Mouse (Mus musculus) lung, postnatal 0 days (tissue): Measurements from ENCODE around the gene Lcp1. TPM values are rescaled to one million over a fixed set of nuclear protein-coding genes. Genes with fewer than 3 reads are reported as not detected.

Source experiments
- ATAC-seq: fragments of 200-750 bp; cut with Nextera tagmentation; 2 replicates; pipeline ENCODE4 v1.8.0; 2017; ENCODE audit warnings: moderate library complexity
- DNase-seq: peaks from one replicate; pipeline ENCODE4 v3.0.0-alpha.2; 2016; ENCODE audit warnings: low spot score
- H3K27ac ChIP-seq: fragments of 300-500 bp; sonication (generic); 2 replicates; pipeline ENCODE4 v1.5.1; 2014; ENCODE audit warnings: antibody characterized with exemption, mild to moderate bottlenecking, low read length, mixed read lengths
- H3K27me3 ChIP-seq: fragments of 300-500 bp; sonication (generic); replicated peaks from 2 replicates; pipeline ENCODE4 v1.6.1; 2014; ENCODE audit warnings: low read length, mixed read lengths; ENCODE audit not compliant: insufficient read depth
- H3K36me3 ChIP-seq: fragments of 300-500 bp; sonication (generic); 2 replicates; pipeline ENCODE4 v1.6.1; 2014; ENCODE audit warnings: low read length, mixed read lengths; ENCODE audit not compliant: insufficient read depth
- H3K4me1 ChIP-seq: fragments of 300-500 bp; sonication (generic); 2 replicates; pipeline ENCODE4 v1.6.1; 2014; ENCODE audit warnings: antibody characterized with exemption, low read depth, low read length, mixed read lengths; ENCODE audit not compliant: insufficient read depth
- H3K4me2 ChIP-seq: fragments of 300-500 bp; sonication (generic); replicated peaks from 2 replicates; pipeline ENCODE4 v1.6.1; 2014; ENCODE audit warnings: low read depth, mild to moderate bottlenecking, low read length, moderate library complexity, mixed read lengths
- H3K4me3 ChIP-seq: fragments of 300-500 bp; sonication (generic); 2 replicates; pipeline ENCODE4 v1.5.1; 2014; ENCODE audit warnings: low read depth, low read length
- H3K9ac ChIP-seq: fragments of 300-500 bp; sonication (generic); replicated peaks from 2 replicates; pipeline ENCODE4 v1.6.1; 2014; ENCODE audit warnings: low read depth, mild to moderate bottlenecking
- H3K9me3 ChIP-seq: fragments of 300-500 bp; sonication (generic); 2 replicates; pipeline ENCODE4 v1.6.1; 2016; ENCODE audit warnings: low read length, mixed read lengths
- CTCF ChIP-seq: IDR thresholded peaks from 2 replicates; pipeline ENCODE4 v1.5.1; 2016; ENCODE audit warnings: antibody characterized with exemption, mild to moderate bottlenecking
- EP300 ChIP-seq: IDR thresholded peaks from 2 replicates; pipeline ENCODE4 v1.6.1; 2016; ENCODE audit warnings: antibody characterized with exemption, mild to moderate bottlenecking, control low read depth
- WGBS: fragments of 180-500 bp; shearing (Covaris S2); extraction: QIAGEN DNeasy Blood & Tissue Kit; methylation state at CpG from one replicate; pipeline ENCODE4 v1.1.7; 2014; 5-methylcytosine and 5-hydroxymethylcytosine counted together
- polyA plus RNA-seq: library from polyadenylated mRNA; unstranded; fragments of >200 nt; fragmentation: Nextera tagmentation; extraction: Ambion mirVana; gene quantifications from 2 replicates; pipeline ENCODE4 v1.2.1, GENCODE M21; 2015

Gene Lcp1
- polyA plus RNA-seq, 1 experiment from 2014 or later, result 73.7 TPM

DNA sequence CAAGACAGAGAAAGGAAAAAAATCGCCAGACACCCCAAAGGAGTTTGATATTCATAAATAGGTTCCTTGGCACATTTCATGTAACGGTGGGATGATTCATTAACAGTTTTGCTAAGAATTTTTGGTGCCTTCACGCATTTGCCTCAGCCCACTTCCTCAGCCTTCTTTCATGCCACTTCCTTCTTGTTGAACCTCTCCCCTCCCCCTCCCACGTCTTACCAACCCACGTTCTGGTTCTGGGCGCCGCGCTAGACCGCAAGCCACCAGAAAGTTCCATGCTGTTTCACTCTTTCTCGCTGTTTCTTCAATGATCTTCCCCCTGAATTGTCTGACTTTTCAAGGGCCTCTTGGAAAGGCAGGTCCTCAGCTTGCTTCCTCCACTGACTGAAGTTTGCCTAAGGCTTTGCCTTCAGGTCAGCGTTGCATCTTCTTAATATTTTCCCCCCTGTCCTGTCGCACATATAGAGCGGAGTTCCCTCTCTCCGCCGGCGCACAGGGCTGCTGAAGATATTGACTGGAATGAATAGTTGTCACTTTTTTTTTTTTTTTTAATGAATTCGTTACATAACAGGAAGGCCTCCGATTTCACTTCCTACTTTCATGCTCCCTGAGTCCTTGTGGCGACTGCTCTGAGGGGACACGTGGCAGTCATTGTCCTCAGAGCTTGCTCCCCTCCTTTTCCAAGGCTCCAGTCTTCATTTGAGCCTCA, 48.5 kb downstream of the Lcp1 start:
- H3K27ac ChIP-seq, result peak overlapping the region; percentile 78
- no peaks in the 10 kb centered on the region for H3K36me3 ChIP-seq
- peaks cover 6% of the 10 kb centered on the region; the same call in 1 of the 2 replicates for H3K4me1 ChIP-seq
- no peaks in the 10 kb centered on the region for H3K27me3 ChIP-seq
- DNase-seq (peak; percentile 64), ATAC-seq (peak; percentile 27; the same call in 1 of the 2 replicates)
- H3K9me3 ChIP-seq, result no peaks in the 10 kb centered on the region
- H3K4me2 ChIP-seq, result peak overlapping the region; percentile 43
- H3K4me3 ChIP-seq, result peak overlapping the region; percentile 16; the same call in 1 of the 2 replicates
- TF ChIP-seq CTCF (no peak), EP300 (no peak)
- 54% methylated on average over 20 of the region's 20 CpGs for WGBS
- H3K9ac ChIP-seq, result no peak overlapping the region

DNA sequence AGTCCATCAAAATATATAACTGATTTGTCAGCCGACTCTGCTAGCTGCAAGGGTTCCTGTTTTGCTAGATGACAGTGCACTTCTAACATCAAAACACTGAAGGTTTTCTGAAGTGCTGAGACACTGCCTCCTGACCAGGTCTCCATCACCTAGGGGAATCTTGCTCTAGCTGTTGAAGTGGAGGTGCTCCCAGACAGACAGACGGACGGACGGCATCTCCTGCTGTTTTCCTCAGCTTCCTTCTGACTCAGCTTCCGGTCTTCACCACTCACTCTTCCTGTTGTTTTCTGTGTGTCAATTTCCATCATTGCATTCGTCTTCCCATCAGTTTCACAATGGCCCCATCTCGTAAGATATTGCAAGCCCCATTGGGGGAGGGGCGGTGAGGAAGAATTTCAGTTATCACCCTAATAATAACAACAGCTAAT, 49.7 kb downstream of the Lcp1 start:
- H3K4me2 ChIP-seq, result no peak overlapping the region
- H3K27ac ChIP-seq, result no peak overlapping the region
- TF ChIP-seq EP300, result peak; percentile 52; the same call in 1 of the 2 replicates
- no peak for TF ChIP-seq CTCF
- DNase-seq (peak; percentile 38), ATAC-seq (no peak)
- 67% methylated on average over 8 of the region's 8 CpGs for WGBS
- H3K9me3 ChIP-seq, result no peaks in the 10 kb centered on the region
- no peak overlapping the region for H3K4me3 ChIP-seq
- peaks cover 6% of the 10 kb centered on the region; the same call in 1 of the 2 replicates for H3K4me1 ChIP-seq
- H3K36me3 ChIP-seq, result no peaks in the 10 kb centered on the region
- no peak overlapping the region for H3K9ac ChIP-seq
- no peaks in the 10 kb centered on the region for H3K27me3 ChIP-seq

DNA sequence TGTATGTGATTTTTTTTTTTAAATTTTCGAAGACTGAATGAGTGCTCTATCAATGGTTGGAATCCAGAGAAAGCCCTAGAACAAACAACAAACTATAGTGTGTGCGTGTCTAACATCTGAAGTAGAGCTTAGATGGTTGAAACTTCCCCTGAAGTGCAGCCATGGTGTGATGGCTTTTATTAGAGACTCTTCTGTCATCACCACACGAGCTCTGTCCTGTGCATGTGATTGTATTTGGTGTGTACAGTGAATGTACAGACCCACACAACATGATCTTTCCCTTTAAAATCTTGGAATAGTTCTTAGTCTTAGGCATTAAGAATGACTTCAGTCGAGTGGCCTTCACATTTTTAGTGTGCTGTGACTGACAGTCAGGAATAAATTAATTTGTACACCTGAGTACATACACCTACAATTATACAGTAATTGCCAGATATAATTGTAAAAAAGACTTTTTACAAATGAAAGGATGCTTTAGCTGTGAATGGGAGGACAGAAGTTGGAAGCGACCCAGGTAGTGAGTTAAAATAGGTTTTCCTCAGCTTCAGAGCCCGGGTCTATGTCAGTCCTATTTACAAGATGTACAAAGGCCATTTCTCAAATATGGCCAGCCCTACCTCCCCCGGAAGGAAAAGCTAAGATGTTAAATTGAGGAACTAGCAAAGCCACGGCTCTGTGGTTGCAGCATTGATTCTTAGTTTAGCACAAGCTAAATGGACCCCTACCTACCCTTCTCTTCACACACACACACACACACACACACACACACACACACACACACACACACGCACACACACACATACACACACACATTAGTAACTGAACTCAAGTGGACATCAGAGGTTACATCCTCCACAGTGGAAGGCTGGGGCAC, 50.4 kb downstream of the Lcp1 start:
- H3K4me1 ChIP-seq, result peaks cover 6% of the 10 kb centered on the region; the same call in 1 of the 2 replicates
- H3K4me2 ChIP-seq, result no peak overlapping the region
- no peaks in the 10 kb centered on the region for H3K9me3 ChIP-seq
- ATAC-seq (no peak), DNase-seq (no peak)
- WGBS, result 66% methylated on average over 8 of the region's 9 CpGs
- no peak overlapping the region for H3K4me3 ChIP-seq
- H3K9ac ChIP-seq, result no peak overlapping the region
- TF ChIP-seq CTCF (no peak), EP300 (no peak; the same call in 1 of the 2 replicates)
- no peaks in the 10 kb centered on the region for H3K27me3 ChIP-seq
- H3K36me3 ChIP-seq, result no peaks in the 10 kb centered on the region
- no peak overlapping the region for H3K27ac ChIP-seq

DNA sequence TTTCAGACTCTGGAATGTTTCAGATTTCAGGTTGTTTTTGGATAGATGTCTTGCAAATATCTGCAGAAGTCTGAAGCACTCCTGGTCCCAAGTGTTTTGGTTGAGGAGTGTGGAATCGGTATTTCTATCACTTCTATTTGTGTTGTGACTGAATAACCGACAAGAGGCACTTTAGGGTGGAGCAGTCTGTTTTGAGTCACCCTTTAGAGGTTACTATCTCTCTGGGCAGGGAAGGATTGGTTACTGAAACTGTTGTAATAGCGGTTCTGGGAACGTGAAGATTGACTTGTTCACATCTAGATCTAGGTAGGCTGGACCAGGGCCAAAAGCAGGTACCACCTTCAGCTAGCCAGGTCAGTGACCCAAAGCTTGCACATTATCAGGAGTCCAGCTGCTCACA, 51.5 kb downstream of the Lcp1 start:
- Histone ChIP-seq H3K4me1 (peaks cover 3% of the 10 kb centered on the region; the same call in 1 of the 2 replicates), H3K4me2 (no peak overlapping the region; the same call in 1 of the 2 replicates)
- no peak for DNase-seq

DNA sequence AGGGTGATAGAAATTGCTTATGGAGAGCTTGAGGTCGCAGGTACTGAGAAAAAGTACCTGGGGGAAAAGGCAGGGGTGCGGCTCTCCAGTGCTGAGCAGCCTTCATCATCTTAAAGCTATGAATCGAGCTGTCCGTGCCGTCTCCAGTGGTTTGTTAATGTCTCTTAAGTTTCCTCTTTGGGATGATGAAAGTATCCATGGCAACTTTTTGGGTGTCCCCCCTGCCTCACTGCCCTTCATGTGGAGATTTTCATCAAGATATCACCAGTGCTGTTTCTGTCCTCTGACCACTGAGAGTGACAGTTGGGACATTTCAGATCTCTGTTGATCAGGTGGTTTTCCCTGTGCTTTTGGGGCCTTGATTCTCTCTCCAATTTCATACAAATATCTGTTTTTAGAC, 51.9 kb downstream of the Lcp1 start:
- no peak for ATAC-seq
- no peak for DNase-seq
- H3K36me3 ChIP-seq, result no peaks in the 10 kb centered on the region
- H3K9me3 ChIP-seq, result no peaks in the 10 kb centered on the region
- 79% methylated on average over 5 of the region's 5 CpGs for WGBS
- peaks cover 3% of the 10 kb centered on the region; the same call in 1 of the 2 replicates for H3K4me1 ChIP-seq
- no peak overlapping the region for H3K4me2 ChIP-seq
- no peak overlapping the region for H3K27ac ChIP-seq
- no peak overlapping the region for H3K4me3 ChIP-seq
- TF ChIP-seq CTCF (no peak), EP300 (no peak)
- H3K9ac ChIP-seq, result no peak overlapping the region
- no peaks in the 10 kb centered on the region for H3K27me3 ChIP-seq

More for the DNA sequence above, 51.5 kb downstream of the Lcp1 start:
- H3K27ac ChIP-seq, result no peak overlapping the region
- H3K4me3 ChIP-seq, result no peak overlapping the region
- WGBS, result 40% methylated on average over 4 of the region's 4 CpGs
- TF ChIP-seq EP300, result no peak
- TF ChIP-seq CTCF, result no peak
- no peak for ATAC-seq
- H3K27me3 ChIP-seq, result no peaks in the 10 kb centered on the region
- H3K9ac ChIP-seq, result no peak overlapping the region
- no peaks in the 10 kb centered on the region for H3K36me3 ChIP-seq
- H3K9me3 ChIP-seq, result no peaks in the 10 kb centered on the region
